Mouse (Mus musculus): ENCODE data around the gene Nxph3. TPM values are rescaled to one million over a fixed set of nuclear protein-coding genes. Genes with fewer than 3 reads are reported as not detected.

The Nxph3 gene
- polyA plus RNA-seq, 1 experiment from 2014 or later: 0.44 TPM

- Histone ChIP-seq H3K36me3 (ENCODE audit: control insufficient read depth, insufficient read depth, low read length) (no peaks in the 10 kb centered on the region), H3K27me3 (ENCODE audit: control insufficient read depth, insufficient read depth, low read length) (no peaks in the 10 kb centered on the region), H3K4me3 (ENCODE audit: low read depth, low read length) (no peak overlapping the region), H3K27ac (replicated peaks) (no peak overlapping the region), H3K9me3 (ENCODE audit: control insufficient read depth, low read length) (no peaks in the 10 kb centered on the region), H3K4me2 (replicated peaks; ENCODE audit: low read depth) (no peak overlapping the region), H3K4me1 (replicated peaks; ENCODE audit: control insufficient read depth, insufficient read depth) (no peaks in the 10 kb centered on the region), H3K9ac (ENCODE audit: low read length) (no peak overlapping the region)
- WGBS: 71% methylated on average over 15 of the region's 15 CpGs
- DNase-seq (ENCODE audit: low spot score) (no peak), ATAC-seq (ENCODE audit: low FRiP score, low TSS enrichment) (no peak)
- no peak for TF ChIP-seq CTCF (IDR thresholded peaks at IDR 0.05; ENCODE audit: low read depth)
- no peak for TF ChIP-seq EP300 (optimal IDR thresholded peaks at IDR 0.05)
Measured at GRCm38 (mm10) chr11:95538378-95539104, 24.2 kb upstream of the Nxph3 start.

- Histone ChIP-seq H3K27ac (replicated peaks) (no peak overlapping the region), H3K4me3 (ENCODE audit: low read depth, low read length) (no peak overlapping the region), H3K36me3 (ENCODE audit: control insufficient read depth, insufficient read depth, low read length) (no peaks in the 10 kb centered on the region), H3K4me1 (replicated peaks; ENCODE audit: control insufficient read depth, insufficient read depth) (no peaks in the 10 kb centered on the region), H3K4me2 (replicated peaks; ENCODE audit: low read depth) (0 out of 2 replicates have a peak overlapping the region, but pooled peaks have one; percentile 20), H3K27me3 (ENCODE audit: control insufficient read depth, insufficient read depth, low read length) (no peaks in the 10 kb centered on the region), H3K9me3 (ENCODE audit: control insufficient read depth, low read length) (no peaks in the 10 kb centered on the region), H3K9ac (ENCODE audit: low read length) (no peak overlapping the region)
- TF ChIP-seq EP300 (optimal IDR thresholded peaks at IDR 0.05) (no peak), CTCF (IDR thresholded peaks at IDR 0.05; ENCODE audit: low read depth) (peak; percentile 100)
- DNase-seq (ENCODE audit: low spot score) (peak; percentile 93), ATAC-seq (ENCODE audit: low FRiP score, low TSS enrichment) (peak; percentile 87)
- 20% methylated on average over 24 of the region's 24 CpGs for whole genome bisulfite sequencing
Measured at GRCm38 (mm10) chr11:95533484-95534160, 19.3 kb upstream of the Nxph3 start.

- WGBS: 63% methylated on average over 13 of the region's 13 CpGs
- H3K27me3 ChIP-seq (ENCODE audit: control insufficient read depth, insufficient read depth, low read length): no peaks in the 10 kb centered on the region
- H3K4me2 ChIP-seq (replicated peaks; ENCODE audit: low read depth): no peak overlapping the region
- no peak for DNase-seq (ENCODE audit: low spot score)
- H3K4me1 ChIP-seq (replicated peaks; ENCODE audit: control insufficient read depth, insufficient read depth): no peaks in the 10 kb centered on the region
- H3K9me3 ChIP-seq (ENCODE audit: control insufficient read depth, low read length): no peaks in the 10 kb centered on the region
- no peak for ATAC-seq (ENCODE audit: low FRiP score, low TSS enrichment)
- H3K4me3 ChIP-seq (ENCODE audit: low read depth, low read length): no peak overlapping the region
- H3K9ac ChIP-seq (ENCODE audit: low read length): no peak overlapping the region
- TF ChIP-seq EP300 (optimal IDR thresholded peaks at IDR 0.05) (no peak), CTCF (IDR thresholded peaks at IDR 0.05; ENCODE audit: low read depth) (no peak)
- H3K27ac ChIP-seq (replicated peaks): no peak overlapping the region
- no peaks in the 10 kb centered on the region for H3K36me3 ChIP-seq (ENCODE audit: control insufficient read depth, insufficient read depth, low read length)
Measured at GRCm38 (mm10) chr11:95532353-95533072, 18.1 kb upstream of the Nxph3 start.

- ATAC-seq (ENCODE audit: low FRiP score, low TSS enrichment) (no peak), DNase-seq (ENCODE audit: low spot score) (no peak)
- H3K4me1 ChIP-seq (replicated peaks; ENCODE audit: control insufficient read depth, insufficient read depth): no peaks in the 10 kb centered on the region
- TF ChIP-seq CTCF (IDR thresholded peaks at IDR 0.05; ENCODE audit: low read depth) (peak; percentile 27; the same call in 1 of the 2 replicates), EP300 (optimal IDR thresholded peaks at IDR 0.05) (no peak)
- no peaks in the 10 kb centered on the region for H3K27me3 ChIP-seq (ENCODE audit: control insufficient read depth, insufficient read depth, low read length)
- H3K4me3 ChIP-seq (ENCODE audit: low read depth, low read length): no peak overlapping the region
- WGBS: 77% methylated on average over 3 of the region's 3 CpGs
- no peak overlapping the region for H3K9ac ChIP-seq (ENCODE audit: low read length)
- no peaks in the 10 kb centered on the region for H3K36me3 ChIP-seq (ENCODE audit: control insufficient read depth, insufficient read depth, low read length)
- H3K4me2 ChIP-seq (replicated peaks; ENCODE audit: low read depth): no peak overlapping the region
- no peak overlapping the region for H3K27ac ChIP-seq (replicated peaks)
- no peaks in the 10 kb centered on the region for H3K9me3 ChIP-seq (ENCODE audit: control insufficient read depth, low read length)
Measured at GRCm38 (mm10) chr11:95528231-95528630, 13.9 kb upstream of the Nxph3 start.

GRCm38 (mm10) chr11:95527307-95527706 lies 12.9 kb upstream of the Nxph3 start:
- ATAC-seq (ENCODE audit: low FRiP score, low TSS enrichment): no peak
- no peak overlapping the region for H3K4me3 ChIP-seq (ENCODE audit: low read depth, low read length)
- no peak overlapping the region for H3K27ac ChIP-seq (replicated peaks)
- no peaks in the 10 kb centered on the region for H3K27me3 ChIP-seq (ENCODE audit: control insufficient read depth, insufficient read depth, low read length)
- H3K4me1 ChIP-seq (replicated peaks; ENCODE audit: control insufficient read depth, insufficient read depth): no peaks in the 10 kb centered on the region
- H3K9me3 ChIP-seq (ENCODE audit: control insufficient read depth, low read length): no peaks in the 10 kb centered on the region
- no peak for DNase-seq (ENCODE audit: low spot score)
- no peaks in the 10 kb centered on the region for H3K36me3 ChIP-seq (ENCODE audit: control insufficient read depth, insufficient read depth, low read length)
- 80% methylated on average over 8 of the region's 8 CpGs for WGBS
- no peak overlapping the region for H3K9ac ChIP-seq (ENCODE audit: low read length)
- no peak overlapping the region for H3K4me2 ChIP-seq (replicated peaks; ENCODE audit: low read depth)
- no peak for TF ChIP-seq CTCF (IDR thresholded peaks at IDR 0.05; ENCODE audit: low read depth)
- TF ChIP-seq EP300 (optimal IDR thresholded peaks at IDR 0.05): no peak

Measured in stomach, postnatal 0 days (tissue).